ENCODE assay signal across 22 mouse cellular contexts in genomic region chr2:42331964-42332363, GRCm38 (mm10).
"Had no signal": no experiment of that assay in that cellular context is flagged by ENCODE, and none has a peak within 500 bp of the region (broad histone marks: within the 10 kb centered on the region; RNA-seq: fewer than 3 reads in every experiment).

No protein-coding gene starts in this region.

- DNase-seq: cerebellum, adult 2 months; cerebellum, adult 8-10 months; cerebellum, adult 9-10 months; cerebellum, adult 9-11 months; cerebellum, postnatal 10 days; cerebellum, postnatal 14 days; cerebellum, postnatal 25 days; cerebellum, postnatal 36 days; embryo, embryonic 11 days; forebrain, postnatal 0 days; gastrocnemius, adult 2 months; gastrocnemius, postnatal 10 days; gastrocnemius, postnatal 14 days; gastrocnemius, postnatal 25 days; gastrocnemius, postnatal 36 days; heart, adult 11 months; heart, adult 18-20 months; heart, adult 2 months had no signal

- ATAC-seq: forebrain, embryonic 13.5 days; forebrain, embryonic 14.5 days; forebrain, embryonic 15.5 days; forebrain, embryonic 16.5 days; forebrain, postnatal 0 days had no signal
